Mouse (Mus musculus) liver, postnatal 0 days (tissue): ENCODE results near the gene Kcnj10.

ENCODE experiments used
- CTCF ChIP-seq: sonication (generic); IDR thresholded peaks from 2 replicates; pipeline ENCODE4 v1.5.1; 2016; ENCODE audit warnings: antibody characterized with exemption, low read depth
- EP300 ChIP-seq: IDR thresholded peaks from 2 replicates; pipeline ENCODE4 v1.6.1; 2016; ENCODE audit warnings: antibody characterized with exemption, low read depth, mild to moderate bottlenecking

GRCm38 (mm10) chr1:172337411-172338185 is 3.4 kb upstream of the Kcnj10 start:
- TF ChIP-seq CTCF = no peak
- TF ChIP-seq EP300 = no peak
